Mouse (Mus musculus): ENCODE results near the gene Pym1. TPM values are rescaled to one million over a fixed set of nuclear protein-coding genes. Genes with fewer than 3 reads are reported as not detected.

The Pym1 gene
- polyA plus RNA-seq, 1 experiment from 2014 or later, result 63.8 TPM

DNA sequence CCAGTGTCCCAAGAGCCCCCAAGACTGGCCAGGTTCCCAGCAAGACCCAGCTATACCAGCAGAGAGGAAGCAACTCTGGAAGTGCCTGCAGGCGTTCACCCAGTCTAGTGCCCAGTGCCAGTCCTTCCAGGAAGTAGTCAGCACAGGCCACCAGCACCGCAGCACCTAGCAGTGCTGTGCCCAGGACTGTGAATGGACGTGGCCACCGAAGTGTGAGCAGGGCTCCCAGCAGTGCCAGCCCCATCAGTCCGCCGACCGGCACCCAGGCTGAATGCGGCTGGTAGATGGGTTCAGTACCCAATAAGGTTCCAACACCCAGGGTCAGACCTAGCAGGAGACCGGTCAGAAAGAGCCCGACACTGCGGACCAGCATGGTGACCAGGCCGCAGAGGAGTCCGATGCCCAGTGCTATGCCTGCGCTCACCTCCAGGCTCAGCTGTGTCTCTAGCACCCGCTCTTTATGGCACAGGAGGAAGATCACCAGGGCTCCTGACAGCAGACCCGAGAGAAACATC lies 54.3 kb downstream of the Pym1 start:
- Histone ChIP-seq H3K27ac (no peak overlapping the region), H3K4me3 (no peak overlapping the region), H3K9me3 (no peaks in the 10 kb centered on the region), H3K27me3 (ENCODE audit: poor library complexity, severe bottlenecking) (no peaks in the 10 kb centered on the region), H3K4me1 (peaks cover 37% of the 10 kb centered on the region), H3K36me3 (replicated peaks) (peaks cover 47% of the 10 kb centered on the region)
- 84% methylated on average over 16 of the region's 16 CpGs for WGBS
- DNase-seq (ENCODE audit: extremely low spot score, low spot score), result no peak

DNA sequence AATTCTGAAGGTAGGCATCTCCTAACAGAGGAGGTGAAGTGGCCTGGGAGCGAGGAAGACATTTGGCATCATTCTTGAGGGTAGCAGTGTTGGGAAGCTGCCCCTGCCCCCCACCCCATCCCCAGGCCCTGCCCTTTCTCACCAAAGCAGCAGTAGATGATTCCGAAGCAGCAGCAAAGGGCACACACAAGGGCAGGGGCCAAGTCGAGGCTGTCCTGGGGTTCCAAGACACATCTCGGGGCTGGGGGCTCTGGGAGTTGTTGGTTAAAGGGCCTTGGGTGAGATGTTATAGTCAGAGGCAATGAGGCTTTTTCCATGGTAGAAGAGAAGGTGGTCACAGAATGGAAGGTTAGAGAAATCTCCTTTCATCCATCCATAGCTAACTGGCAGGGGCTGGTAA lies 55.3 kb downstream of the Pym1 start:
- peak overlapping the region; percentile 59 for H3K27ac ChIP-seq
- H3K4me3 ChIP-seq, result peak overlapping the region; percentile 83
- no peaks in the 10 kb centered on the region for H3K9me3 ChIP-seq
- DNase-seq (ENCODE audit: extremely low spot score, low spot score), result no peak
- H3K36me3 ChIP-seq (replicated peaks), result peaks cover 56% of the 10 kb centered on the region
- no peaks in the 10 kb centered on the region for H3K27me3 ChIP-seq (ENCODE audit: poor library complexity, severe bottlenecking)
- 66% methylated on average over 4 of the region's 4 CpGs for WGBS
- H3K4me1 ChIP-seq, result peaks cover 46% of the 10 kb centered on the region

DNA sequence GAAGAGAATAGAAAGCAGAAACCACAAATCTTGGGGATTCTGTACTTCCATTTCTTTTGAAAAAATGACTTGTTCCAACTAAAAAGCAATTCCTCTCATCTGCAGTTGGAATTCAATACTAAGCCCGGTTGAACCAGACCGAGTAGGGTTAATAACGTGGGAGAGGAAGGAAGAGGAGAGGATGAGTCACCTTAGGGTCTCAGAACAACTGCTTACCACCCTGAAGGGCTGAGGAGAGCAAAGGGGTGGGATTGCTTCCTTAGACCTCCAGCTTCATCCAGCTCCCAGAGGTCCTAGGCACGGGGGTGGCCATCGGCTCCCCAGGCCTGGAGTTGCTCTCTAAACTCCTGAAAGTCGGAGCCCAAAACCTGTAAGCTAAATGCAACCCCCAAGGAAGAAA lies 55.7 kb downstream of the Pym1 start:
- Histone ChIP-seq H3K27ac (peak overlapping the region; percentile 95), H3K9me3 (no peaks in the 10 kb centered on the region), H3K4me3 (peak overlapping the region; percentile 83), H3K36me3 (replicated peaks) (peaks cover 56% of the 10 kb centered on the region), H3K4me1 (peaks cover 51% of the 10 kb centered on the region), H3K27me3 (ENCODE audit: poor library complexity, severe bottlenecking) (no peaks in the 10 kb centered on the region)
- no peak for DNase-seq (ENCODE audit: extremely low spot score, low spot score)
- 21% methylated on average over 6 of the region's 6 CpGs for WGBS

DNA sequence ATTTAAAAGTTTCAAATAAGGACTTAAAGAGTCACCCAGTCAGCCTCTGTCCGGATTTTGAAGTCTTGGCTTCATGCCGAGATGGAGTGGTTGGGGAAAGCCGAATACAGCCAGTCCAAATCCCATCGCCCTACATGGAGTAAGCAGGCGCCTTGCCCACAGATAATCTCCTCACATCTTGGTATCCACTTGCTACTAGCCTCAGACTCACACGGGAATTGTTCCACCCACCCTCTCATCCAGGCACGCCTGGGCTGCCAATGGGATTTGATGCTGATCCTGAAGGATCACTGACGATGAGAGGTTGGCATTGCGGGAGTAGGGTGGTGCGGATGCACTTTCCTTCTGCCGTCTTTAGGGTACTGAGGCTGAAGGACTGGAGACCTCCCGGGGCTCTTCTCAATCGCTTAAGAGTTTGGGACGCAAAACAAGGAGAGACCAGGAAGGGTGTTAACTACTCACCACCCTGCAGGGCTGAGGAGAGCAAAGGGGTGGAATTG lies 56.1 kb downstream of the Pym1 start, which contains the start of gene Dnajc14:
TSS of gene Dnajc14 (plus strand) at position 292 of the 500 bp plus-strand sequence.
- Histone ChIP-seq H3K4me1 (peaks cover 55% of the 10 kb centered on the region), H3K27ac (peak within 1 kb of the TSS; percentile 95), H3K4me3 (peak within 1 kb of the TSS; percentile 83), H3K27me3 (ENCODE audit: poor library complexity, severe bottlenecking) (no peaks in the 10 kb centered on the region), H3K9me3 (no peaks in the 10 kb centered on the region), H3K36me3 (replicated peaks) (peaks cover 56% of the 10 kb centered on the region)
- no peak for DNase-seq (ENCODE audit: extremely low spot score, low spot score)
- 0% methylated on average over 14 of the region's 14 CpGs for WGBS

DNA sequence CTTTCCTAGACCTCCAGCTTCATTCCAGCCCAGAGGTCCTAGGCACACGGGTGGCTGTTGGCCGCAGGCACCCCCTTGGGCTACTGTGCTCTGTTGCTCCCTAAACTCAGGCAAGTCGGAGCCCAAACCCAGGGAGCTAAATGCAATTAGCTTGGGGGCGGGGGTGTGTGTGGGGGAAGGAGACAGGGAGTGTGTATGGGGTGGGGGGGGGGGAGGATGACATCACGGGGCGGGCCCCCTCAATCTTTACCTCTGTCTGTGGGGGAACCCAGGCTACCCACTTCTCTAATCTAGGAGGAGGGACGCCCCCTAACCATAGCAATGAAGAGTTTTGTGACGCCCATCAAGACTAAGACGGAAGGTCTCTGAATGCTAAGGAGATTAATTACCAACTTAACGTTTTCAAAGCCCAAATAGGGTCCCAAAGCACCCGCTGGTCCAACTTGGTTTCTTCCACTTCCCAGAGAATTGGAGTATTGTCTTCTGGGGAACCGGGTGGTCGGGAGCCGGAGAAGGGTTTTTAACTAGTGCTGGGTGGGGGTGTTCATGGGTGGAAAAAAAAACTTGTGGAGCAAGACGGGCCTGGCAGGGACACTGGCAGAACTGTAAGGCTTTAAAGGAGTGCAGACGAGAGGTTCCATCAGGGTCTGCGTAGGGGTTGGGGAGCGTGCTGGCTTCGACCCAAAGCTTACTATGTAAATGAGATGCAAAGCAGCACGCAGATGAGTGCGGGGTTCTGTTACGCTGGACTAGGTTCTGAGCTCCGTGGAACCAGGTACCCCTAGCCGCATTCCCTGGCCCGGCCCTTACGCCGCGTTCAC lies 56.8 kb downstream of the Pym1 start, which contains the start of gene Tmem198b:
TSS of gene Tmem198b (minus strand) at position 100 of the 821 bp plus-strand sequence.
- Histone ChIP-seq H3K27me3 (ENCODE audit: poor library complexity, severe bottlenecking) (no peaks in the 10 kb centered on the region), H3K4me1 (peaks cover 62% of the 10 kb centered on the region), H3K9me3 (no peaks in the 10 kb centered on the region), H3K27ac (peak within 1 kb of the TSS; percentile 95), H3K36me3 (replicated peaks) (peaks cover 62% of the 10 kb centered on the region), H3K4me3 (peak within 1 kb of the TSS; percentile 83)
- under 1% methylated on average over 28 of the region's 28 CpGs for WGBS
- peak; percentile 85 for DNase-seq (ENCODE audit: extremely low spot score, low spot score)

DNA sequence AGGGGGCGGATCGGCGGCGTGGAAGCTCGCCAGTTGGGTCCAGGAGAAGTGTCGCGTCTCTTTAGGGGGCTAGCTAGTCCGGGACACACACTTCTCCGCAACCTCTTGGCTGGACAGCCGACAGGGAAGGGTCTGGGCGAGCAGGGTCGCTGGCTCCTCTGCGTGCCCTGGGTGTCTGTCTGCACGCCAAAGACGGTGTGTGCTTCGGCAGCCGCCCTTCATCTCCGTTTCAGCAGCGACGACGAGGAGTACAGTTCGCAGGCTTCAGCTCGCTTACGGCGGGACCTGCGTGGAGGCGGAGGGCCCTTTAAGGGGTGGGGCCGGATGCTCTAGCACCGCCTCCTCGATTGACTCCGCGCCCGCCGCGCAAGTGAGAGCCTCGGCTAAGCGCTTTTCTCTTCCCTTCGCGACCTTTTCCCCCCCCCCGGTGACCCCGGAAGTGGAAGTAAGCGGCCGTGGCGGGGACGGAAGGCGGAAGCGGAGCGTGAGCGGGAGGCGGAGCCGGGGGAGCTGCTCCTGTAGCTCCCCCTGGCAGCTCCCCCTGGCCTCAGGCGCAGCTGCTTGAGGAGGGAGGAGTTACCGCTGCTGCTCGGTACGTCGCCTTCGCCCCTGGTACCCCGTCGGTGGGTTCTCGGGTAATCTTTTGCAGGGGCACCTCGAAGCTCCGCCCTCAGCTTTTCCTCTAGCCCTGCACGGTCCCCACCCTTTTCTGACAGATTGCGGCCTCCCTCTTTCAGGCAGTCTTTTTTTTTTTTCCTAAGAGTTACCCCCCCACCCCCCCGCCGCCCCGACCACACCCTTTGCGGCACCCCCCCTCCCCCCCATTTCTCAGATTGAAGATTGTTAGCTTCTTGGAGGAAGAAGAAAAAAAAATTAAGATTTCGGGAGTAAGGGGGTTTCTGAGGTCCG lies 57.7 kb downstream of the Pym1 start:
- Histone ChIP-seq H3K27me3 (ENCODE audit: poor library complexity, severe bottlenecking) (no peaks in the 10 kb centered on the region), H3K4me3 (peak overlapping the region; percentile 83), H3K36me3 (replicated peaks) (peaks cover 63% of the 10 kb centered on the region), H3K4me1 (peaks cover 63% of the 10 kb centered on the region), H3K9me3 (no peaks in the 10 kb centered on the region), H3K27ac (peak overlapping the region; percentile 95)
- under 1% methylated on average over 69 of the region's 70 CpGs for WGBS
- DNase-seq (ENCODE audit: extremely low spot score, low spot score), result peak; percentile 99

DNA sequence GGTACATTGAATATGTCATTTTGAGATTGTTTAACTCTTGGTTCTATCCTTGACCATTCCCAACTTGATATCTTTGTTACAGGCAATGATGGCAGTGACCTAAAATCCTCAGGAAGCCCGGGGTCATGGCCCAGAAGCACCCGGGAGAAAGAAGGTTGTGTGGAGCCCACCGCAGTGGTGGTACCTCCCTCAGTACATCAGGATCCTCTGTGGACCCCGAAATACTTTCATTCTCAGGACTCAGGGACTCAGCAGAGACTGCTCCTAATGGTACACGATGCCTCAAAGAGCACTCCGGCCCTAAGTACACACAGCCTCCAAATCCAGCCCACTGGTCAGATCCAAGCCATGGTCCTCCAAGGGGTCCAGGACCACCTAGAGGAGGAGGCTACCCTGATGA lies 58.4 kb downstream of the Pym1 start:
- Histone ChIP-seq H3K36me3 (replicated peaks) (peaks cover 58% of the 10 kb centered on the region), H3K9me3 (no peaks in the 10 kb centered on the region), H3K27ac (peak overlapping the region; percentile 95), H3K4me3 (peak overlapping the region; percentile 83), H3K27me3 (ENCODE audit: poor library complexity, severe bottlenecking) (no peaks in the 10 kb centered on the region), H3K4me1 (peaks cover 63% of the 10 kb centered on the region)
- DNase-seq (ENCODE audit: extremely low spot score, low spot score), result no peak
- WGBS, result 69% methylated on average over 6 of the region's 6 CpGs

DNA sequence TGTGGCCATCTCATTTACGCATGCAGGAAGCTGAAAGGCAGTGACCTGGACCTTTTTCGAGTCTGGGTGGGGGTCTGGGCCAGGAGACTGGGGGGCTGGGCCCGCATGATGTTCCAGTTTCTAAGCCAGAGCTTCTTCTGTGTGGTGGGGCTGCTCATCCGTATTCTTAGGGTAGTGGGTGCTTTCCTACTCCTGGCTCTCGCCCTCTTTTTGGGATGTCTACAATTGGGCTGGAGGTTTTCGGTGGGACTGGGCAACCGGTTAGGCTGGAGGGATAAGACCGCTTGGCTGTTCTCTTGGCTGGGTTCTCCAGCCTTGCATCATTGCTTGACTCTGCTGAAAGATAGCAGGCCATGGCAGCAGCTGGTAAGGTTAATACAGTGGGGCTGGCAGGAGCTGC lies 59.3 kb downstream of the Pym1 start:
- peaks cover 63% of the 10 kb centered on the region for H3K4me1 ChIP-seq
- peak overlapping the region; percentile 83 for H3K4me3 ChIP-seq
- H3K27me3 ChIP-seq (ENCODE audit: poor library complexity, severe bottlenecking), result no peaks in the 10 kb centered on the region
- WGBS, result 93% methylated on average over 8 of the region's 8 CpGs
- H3K36me3 ChIP-seq (replicated peaks), result peaks cover 48% of the 10 kb centered on the region
- no peak for DNase-seq (ENCODE audit: extremely low spot score, low spot score)
- H3K9me3 ChIP-seq, result no peaks in the 10 kb centered on the region
- H3K27ac ChIP-seq, result no peak overlapping the region; the same call in 1 of the 2 replicates

Other genes with a start within 250 kb of the Pym1 start
- gene Myl6b, start 249.2 kb upstream of the Pym1 start, polyA plus RNA-seq (2016; fragmentation: Nextera tagmentation; extraction: Ambion mirVana), result 1.9 and 2.0 TPM in 2 replicates
- 8.6 and 10.3 TPM in 2 replicates for gene Esyt1, start 222.0 kb upstream of the Pym1 start, polyA plus RNA-seq (2016; fragmentation: Nextera tagmentation; extraction: Ambion mirVana)
- 11.8 and 14.0 TPM in 2 replicates for gene Zc3h10, start 200.1 kb upstream of the Pym1 start, polyA plus RNA-seq (2016; fragmentation: Nextera tagmentation; extraction: Ambion mirVana)
- gene Rpl41, start 198.6 kb upstream of the Pym1 start, polyA plus RNA-seq (2016; fragmentation: Nextera tagmentation; extraction: Ambion mirVana), result 3,608 and 3,665 TPM in 2 replicates
- gene Pa2g4, start 181.9 kb upstream of the Pym1 start, polyA plus RNA-seq (2016; fragmentation: Nextera tagmentation; extraction: Ambion mirVana), result 298 and 302 TPM in 2 replicates
- 3.0 and 3.1 TPM in 2 replicates for gene Erbb3, start 158.2 kb upstream of the Pym1 start, polyA plus RNA-seq (2016; fragmentation: Nextera tagmentation; extraction: Ambion mirVana)
- gene Rps26, start 121.1 kb upstream of the Pym1 start, polyA plus RNA-seq (2016; fragmentation: Nextera tagmentation; extraction: Ambion mirVana), result 574 and 577 TPM in 2 replicates
- 3.2 and 3.9 TPM in 2 replicates for gene Ikzf4, start 101.9 kb upstream of the Pym1 start, polyA plus RNA-seq (2016; fragmentation: Nextera tagmentation; extraction: Ambion mirVana)
- 10.8 and 10.9 TPM in 2 replicates for gene Suox, start 73.8 kb upstream of the Pym1 start, polyA plus RNA-seq (2016; fragmentation: Nextera tagmentation; extraction: Ambion mirVana)
- gene Rab5b, start 51.6 kb upstream of the Pym1 start, polyA plus RNA-seq (2016; fragmentation: Nextera tagmentation; extraction: Ambion mirVana), result 63.4 and 68.8 TPM in 2 replicates
- 7.2 and 24.4 TPM in 2 replicates for gene Pmel, start 43.7 kb upstream of the Pym1 start, polyA plus RNA-seq (2016; fragmentation: Nextera tagmentation; extraction: Ambion mirVana)
- gene Cdk2, start 42.9 kb upstream of the Pym1 start, polyA plus RNA-seq (2016; fragmentation: Nextera tagmentation; extraction: Ambion mirVana), result 119 and 120 TPM in 2 replicates
- 3.5 and 3.6 TPM in 2 replicates for gene Dgka, start 3.0 kb upstream of the Pym1 start, polyA plus RNA-seq (2016; fragmentation: Nextera tagmentation; extraction: Ambion mirVana)
- 0.24 and 0.44 TPM in 2 replicates for gene Mmp19, start 43.0 kb downstream of the Pym1 start, polyA plus RNA-seq (2016; fragmentation: Nextera tagmentation; extraction: Ambion mirVana)
- gene Dnajc14, start 56.2 kb downstream of the Pym1 start, polyA plus RNA-seq (2016; fragmentation: Nextera tagmentation; extraction: Ambion mirVana), result 49.4 and 49.9 TPM in 2 replicates
- gene Tmem198b, start 56.5 kb downstream of the Pym1 start, polyA plus RNA-seq (2016; fragmentation: Nextera tagmentation; extraction: Ambion mirVana), result 19.0 and 19.2 TPM in 2 replicates
- gene Sarnp, start 69.4 kb downstream of the Pym1 start, polyA plus RNA-seq (2016; fragmentation: Nextera tagmentation; extraction: Ambion mirVana), result 247 and 263 TPM in 2 replicates
- 88.0 and 92.9 TPM in 2 replicates for gene Ormdl2, start 73.8 kb downstream of the Pym1 start, polyA plus RNA-seq (2016; fragmentation: Nextera tagmentation; extraction: Ambion mirVana)
- 9.7 and 10.7 TPM in 2 replicates for gene Gdf11, start 143.8 kb downstream of the Pym1 start, polyA plus RNA-seq (2016; fragmentation: Nextera tagmentation; extraction: Ambion mirVana)
- gene Cd63, start 153.1 kb downstream of the Pym1 start, polyA plus RNA-seq (2016; fragmentation: Nextera tagmentation; extraction: Ambion mirVana), result 179 and 184 TPM in 2 replicates
- gene Rdh5, start 175.0 kb downstream of the Pym1 start, polyA plus RNA-seq (2016; fragmentation: Nextera tagmentation; extraction: Ambion mirVana), result 11.0 and 12.8 TPM in 2 replicates
- gene Bloc1s1, start 176.1 kb downstream of the Pym1 start, polyA plus RNA-seq (2016; fragmentation: Nextera tagmentation; extraction: Ambion mirVana), result 166 and 178 TPM in 2 replicates
- gene Itga7, start 185.9 kb downstream of the Pym1 start, polyA plus RNA-seq (2016; fragmentation: Nextera tagmentation; extraction: Ambion mirVana), result 0.15 and 0.36 TPM in 2 replicates
- not detected in 2 replicates for gene Mettl7b, start 213.1 kb downstream of the Pym1 start, polyA plus RNA-seq (2016; fragmentation: Nextera tagmentation; extraction: Ambion mirVana)
- not detected in 2 replicates for gene Olfr9, start 241.5 kb downstream of the Pym1 start, polyA plus RNA-seq (2016; fragmentation: Nextera tagmentation; extraction: Ambion mirVana)

All from forebrain, embryonic 10.5 days (tissue).